Comparison of ENCODE assay signal across 13 mouse cellular contexts in the genomic region with DNA sequence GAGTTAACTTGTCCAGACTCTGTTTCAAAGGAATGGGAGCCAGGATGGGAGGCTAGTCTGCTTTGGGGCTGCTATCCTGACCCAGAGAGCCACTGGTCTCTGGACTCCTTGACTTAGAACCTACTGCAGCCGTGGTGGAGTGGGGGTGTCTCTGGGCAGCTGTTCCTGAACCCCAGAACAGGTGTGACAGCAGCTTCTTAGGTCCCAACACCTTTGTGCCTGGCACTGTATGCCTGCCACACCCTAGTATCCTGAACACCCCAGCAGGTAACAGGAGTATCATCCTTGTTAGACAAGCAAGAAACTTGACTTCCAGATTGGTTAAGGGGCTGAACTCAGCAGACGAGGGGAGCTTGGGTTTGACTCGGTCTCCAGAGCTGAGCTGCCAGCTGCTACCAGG.
DNase-seq lines count a peak whose midpoint lies in the region; ATAC-seq and TF ChIP-seq lines count a peak whose summit lies in the region.
"Had no signal": no experiment of that assay in that cellular context is flagged by ENCODE, and none has a peak within 500 bp of the region (broad histone marks: within the 10 kb centered on the region; RNA-seq: fewer than 3 reads in every experiment).

No protein-coding gene starts in this region.

- H3K9ac ChIP-seq in heart, adult 2 months (ENCODE audit: low read depth, low read length) = no peak overlapping the region
- no peak overlapping the region for H3K9ac ChIP-seq in embryonic facial prominence, embryonic 15.5 days
- no peak overlapping the region for H3K9ac ChIP-seq in limb, embryonic 15.5 days

- TF ChIP-seq POLR2A in heart, adult 2 months (IDR thresholded peaks at IDR 0.05; ENCODE audit: insufficient read depth, low read depth, low read length) = no peak

- H3K36me3 ChIP-seq in heart, adult 2 months (ENCODE audit: control insufficient read depth, insufficient read depth, low read length) = peaks cover 7% of the 10 kb centered on the region
- H3K36me3 ChIP-seq in embryonic facial prominence, embryonic 15.5 days = peaks cover 37% of the 10 kb centered on the region
- H3K36me3 ChIP-seq in limb, embryonic 15.5 days = peaks cover 25% of the 10 kb centered on the region

- WGBS in heart, adult 2 months = 68% methylated on average over 3 of the region's 3 CpGs
- 57% methylated on average over 3 of the region's 3 CpGs for WGBS in embryonic facial prominence, embryonic 15.5 days
- WGBS in limb, embryonic 15.5 days = 48% methylated on average over 3 of the region's 3 CpGs

- peak overlapping the region; percentile 85; the same call in 1 of the 2 replicates for H3K27ac ChIP-seq in heart, adult 2 months
- peak overlapping the region; percentile 71; the same call in 1 of the 2 replicates for H3K27ac ChIP-seq in embryonic facial prominence, embryonic 15.5 days (replicated peaks)
- peak overlapping the region; percentile 79 for H3K27ac ChIP-seq in limb, embryonic 15.5 days
- H3K27ac ChIP-seq: hindbrain, postnatal 0 days had no signal

- intact Hi-C loops in heart, adult 2 months (cut with DNase I) = loop anchor here (2.0 kb wide), 2 partner anchors 30 to 38 kb away; no protein-coding TSS in a partner anchor

- no peak overlapping the region for H3K4me3 ChIP-seq in heart, adult 2 months
- H3K4me3 ChIP-seq in embryonic facial prominence, embryonic 15.5 days (replicated peaks) = no peak overlapping the region
- no peak overlapping the region for H3K4me3 ChIP-seq in limb, embryonic 15.5 days

- H3K79me2 ChIP-seq in heart, adult 2 months (replicated peaks; ENCODE audit: control insufficient read depth, insufficient read depth, low read length) = no peaks in the 10 kb centered on the region

- no peak for ATAC-seq in embryonic facial prominence, embryonic 15.5 days (ENCODE audit: insufficient number of reproducible peaks, low FRiP score, low TSS enrichment, low read depth)
- ATAC-seq in limb, embryonic 15.5 days (ENCODE audit: insufficient number of reproducible peaks, low FRiP score, low TSS enrichment, low read depth) = no peak
- ATAC-seq: CD4-positive, CD25-positive, alpha-beta regulatory T cell, adult 4 months had no signal

- H3K4me1 ChIP-seq in heart, adult 2 months (ENCODE audit: control insufficient read depth, insufficient read depth, low read length) = peaks cover 37% of the 10 kb centered on the region
- peaks cover 76% of the 10 kb centered on the region for H3K4me1 ChIP-seq in embryonic facial prominence, embryonic 15.5 days
- peaks cover 68% of the 10 kb centered on the region for H3K4me1 ChIP-seq in limb, embryonic 15.5 days

- TF ChIP-seq CTCF in heart, adult 2 months (IDR thresholded peaks at IDR 0.05) = no peak

- no peak for TF ChIP-seq EP300 in heart, adult 2 months (IDR thresholded peaks at IDR 0.05; ENCODE audit: insufficient read depth, low read depth, low read length)

- no peak for DNase-seq in heart, adult 2 months
- no peak for DNase-seq in heart, adult 9 months (ENCODE audit: low spot score in 2 of 2)
- peak; percentile 12 for DNase-seq in kidney, postnatal 10 days
- DNase-seq in kidney, adult 11 months = no peak
- DNase-seq in layer of hippocampus, adult 9-11 months = no peak
- DNase-seq: lung, adult 2 months; retina, postnatal 1 day; thymus, postnatal 36 days had no signal

- no peak overlapping the region for H3K4me2 ChIP-seq in embryonic facial prominence, embryonic 15.5 days (replicated peaks)
- no peak overlapping the region for H3K4me2 ChIP-seq in limb, embryonic 15.5 days

- no peaks in the 10 kb centered on the region for H3K27me3 ChIP-seq in heart, adult 2 months (ENCODE audit: control insufficient read depth, insufficient read depth, low read length)
- H3K27me3 ChIP-seq in embryonic facial prominence, embryonic 15.5 days = no peaks in the 10 kb centered on the region
- H3K27me3 ChIP-seq in limb, embryonic 15.5 days = no peaks in the 10 kb centered on the region

- H3K9me3 ChIP-seq in embryonic facial prominence, embryonic 15.5 days (replicated peaks) = no peaks in the 10 kb centered on the region
- no peaks in the 10 kb centered on the region for H3K9me3 ChIP-seq in limb, embryonic 15.5 days
- H3K9me3 ChIP-seq: midbrain, embryonic 10.5 days had no signal
